Mouse (Mus musculus) lung, adult 2 months (tissue): ENCODE measurements around the gene 1700016D06Rik.

Source experiments
- CTCF ChIP-seq: fragments of 200-500 bp; IDR thresholded peaks from 2 replicates; pipeline ENCODE4 v1.5.1; 2011; ENCODE audit warnings: mild to moderate bottlenecking, low read length, control low read depth; ENCODE audit not compliant: insufficient read depth
- POLR2A ChIP-seq: fragments of 200-500 bp; IDR thresholded peaks from 2 replicates; pipeline ENCODE4 v1.6.1; 2011; ENCODE audit warnings: low read depth, mild to moderate bottlenecking, control low read depth, low read length, borderline replicate concordance; ENCODE audit errors: extremely low read depth

DNA sequence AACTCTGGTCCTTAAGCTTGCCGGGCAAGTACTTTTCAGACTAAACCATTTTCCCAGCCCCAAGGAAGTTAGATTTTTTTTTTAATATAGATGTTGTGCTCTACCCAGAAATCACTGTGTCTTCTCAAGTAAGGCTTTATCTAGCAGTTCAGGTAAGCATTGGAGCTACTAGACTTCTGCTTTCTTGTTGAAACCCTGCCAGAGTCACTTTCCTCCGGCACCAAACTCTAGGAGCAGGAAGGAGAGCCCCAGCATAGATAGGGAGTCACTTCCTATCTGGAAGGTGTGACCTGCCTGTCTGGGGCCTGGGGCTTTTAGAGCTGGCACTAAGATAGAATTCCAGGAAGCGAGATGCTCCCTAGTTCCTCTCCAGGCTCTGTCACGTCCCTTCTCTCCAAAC, 16.3 kb upstream of the 1700016D06Rik start:
- TF ChIP-seq CTCF: no peak
- TF ChIP-seq POLR2A: no peak
